Mouse (Mus musculus) forebrain, embryonic 16.5 days (tissue): Measurements from ENCODE around the gene Phb2. TPM values are rescaled to one million over a fixed set of nuclear protein-coding genes. Genes with fewer than 3 reads are reported as not detected.
A peak's percentile ranks its signal among the peaks of the same experiment; 100 is the strongest.

Experiments used
- ATAC-seq: fragments of 200-750 bp; cut with Nextera tagmentation; 2 replicates; pipeline ENCODE4 v1.8.0; 2017; ENCODE audit warnings: mild to moderate bottlenecking, moderate library complexity
- H3K27ac ChIP-seq: fragments of 300-500 bp; sonication (generic); 2 replicates; pipeline ENCODE4 v1.5.1; 2014; ENCODE audit warnings: low read length, control low read depth
- H3K27me3 ChIP-seq: fragments of 300-500 bp; sonication (generic); replicated peaks from 2 replicates; pipeline ENCODE4 v1.6.1; 2014; ENCODE audit warnings: low read length; ENCODE audit not compliant: control insufficient read depth, insufficient read depth
- H3K36me3 ChIP-seq: fragments of 300-500 bp; sonication (generic); 2 replicates; pipeline ENCODE4 v1.6.1; 2014; ENCODE audit not compliant: control insufficient read depth, insufficient read depth
- H3K4me1 ChIP-seq: fragments of 300-500 bp; sonication (generic); replicated peaks from 2 replicates; pipeline ENCODE4 v1.6.1; 2014; ENCODE audit warnings: low read length; ENCODE audit not compliant: control insufficient read depth, insufficient read depth
- H3K4me2 ChIP-seq: fragments of 300-500 bp; sonication (generic); 2 replicates; pipeline ENCODE4 v1.6.1; 2014; ENCODE audit warnings: mild to moderate bottlenecking, low read length, control low read depth
- H3K4me3 ChIP-seq: fragments of 300-500 bp; sonication (generic); replicated peaks from 2 replicates; pipeline ENCODE4 v1.5.1; 2014; ENCODE audit warnings: mild to moderate bottlenecking, low read length, control low read depth
- H3K9ac ChIP-seq: fragments of 300-500 bp; sonication (generic); replicated peaks from 2 replicates; pipeline ENCODE4 v1.6.1; 2014; ENCODE audit warnings: low read depth, low read length, control low read depth
- H3K9me3 ChIP-seq: fragments of 300-500 bp; sonication (generic); 2 replicates; pipeline ENCODE4 v1.6.1; 2016; ENCODE audit warnings: low read length; ENCODE audit not compliant: control insufficient read depth
- WGBS: fragments of 180-500 bp; shearing (Covaris S2); extraction: QIAGEN DNeasy Blood & Tissue Kit; methylation state at CpG from one replicate; pipeline ENCODE4 v1.1.7; 2014; 5-methylcytosine and 5-hydroxymethylcytosine counted together
- polyA plus RNA-seq: library from polyadenylated mRNA; unstranded; fragments of >200 nt; fragmentation: Nextera tagmentation; extraction: Ambion mirVana; gene quantifications from 2 replicates; pipeline ENCODE4 v1.2.1, GENCODE M21; 2015

Phb2 gene
- polyA plus RNA-seq: 250 and 252 TPM in 2 replicates

DNA sequence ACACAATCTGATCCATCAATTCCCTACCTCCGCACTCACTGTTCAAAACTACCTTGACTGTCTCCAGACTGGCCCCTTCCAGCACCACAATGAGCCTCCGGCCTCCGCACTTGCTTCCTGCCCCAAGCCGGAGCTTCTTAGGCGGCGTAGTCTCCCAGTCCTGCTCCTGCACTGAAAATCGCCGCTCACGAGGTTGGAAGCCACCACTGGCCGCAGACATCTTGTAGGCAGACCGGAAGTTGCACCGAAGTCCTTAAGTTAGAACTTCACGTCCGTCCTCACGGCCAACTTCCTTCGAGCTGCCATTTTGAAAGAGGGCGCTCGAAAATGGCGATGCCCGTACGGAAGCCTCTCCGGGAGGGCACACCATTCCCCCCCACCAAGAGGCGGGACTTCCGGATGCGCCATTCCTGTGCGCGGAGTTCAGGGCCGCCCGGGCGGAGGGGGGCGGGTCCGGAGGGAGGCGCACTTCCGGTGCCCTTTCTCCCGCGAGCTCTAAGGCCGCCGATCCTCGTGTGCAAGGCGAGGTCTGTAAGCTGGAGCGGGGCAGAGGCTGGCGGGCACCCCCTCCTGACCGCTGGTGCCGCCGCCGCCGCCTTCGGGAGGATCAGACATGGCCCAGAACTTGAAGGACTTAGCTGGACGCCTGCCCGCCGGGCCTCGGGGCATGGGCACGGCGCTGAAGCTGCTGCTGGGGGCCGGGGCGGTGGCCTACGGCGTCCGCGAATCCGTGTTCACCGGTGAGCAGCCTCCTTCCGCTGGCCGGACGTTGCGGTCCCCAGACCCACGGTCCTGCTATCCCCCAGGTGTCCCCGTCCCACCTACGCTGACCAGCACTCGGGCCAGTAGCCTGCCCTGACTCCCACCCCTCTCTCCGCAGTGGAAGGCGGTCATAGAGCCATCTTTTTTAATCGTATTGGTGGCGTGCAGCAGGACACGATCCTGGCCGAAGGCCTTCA lies at the start of gene Phb2, which contains the start of gene Emg1:
Phb2 (plus strand) TSS at position 513 of the 959 bp plus-strand sequence.
Emg1 (minus strand) TSS at position 355 of the 959 bp plus-strand sequence.
- Histone ChIP-seq H3K4me3 (peak within 1 kb of the TSS; percentile 74), H3K27me3 (no peaks in the 10 kb centered on the region), H3K36me3 (peaks cover 19% of the 10 kb centered on the region), H3K9me3 (no peaks in the 10 kb centered on the region), H3K27ac (peak within 1 kb of the TSS; percentile 79), H3K9ac (peak within 1 kb of the TSS; percentile 98), H3K4me1 (peaks cover 35% of the 10 kb centered on the region), H3K4me2 (peak within 1 kb of the TSS; percentile 99)
- ATAC-seq: peak; percentile 98
- WGBS: under 1% methylated on average over 74 of the region's 76 CpGs

GRCm38 (mm10) chr6:124662477-124663423 lies 49.4 kb upstream of the Phb2 start, which contains the start of gene Lpcat3:
TSS of gene Lpcat3 (plus strand) at chr6:124663027.
- Histone ChIP-seq H3K27ac (peak within 1 kb of the TSS; percentile 66), H3K27me3 (no peaks in the 10 kb centered on the region), H3K9ac (peak within 1 kb of the TSS; percentile 72), H3K4me1 (peaks cover 12% of the 10 kb centered on the region), H3K4me3 (peak within 1 kb of the TSS; percentile 72), H3K4me2 (peak within 1 kb of the TSS; percentile 64), H3K9me3 (no peaks in the 10 kb centered on the region), H3K36me3 (no peaks in the 10 kb centered on the region)
- ATAC-seq: peak; percentile 96
- under 1% methylated on average over 69 of the region's 87 CpGs for WGBS

GRCm38 (mm10) chr6:124663424-124663795 lies 48.7 kb upstream of the Phb2 start:
- 21% methylated on average over 13 of the region's 13 CpGs for WGBS
- H3K4me3 ChIP-seq: peak overlapping the region; percentile 72
- H3K27me3 ChIP-seq: no peaks in the 10 kb centered on the region
- H3K27ac ChIP-seq: no peak overlapping the region
- no peaks in the 10 kb centered on the region for H3K9me3 ChIP-seq
- no peak for ATAC-seq
- peak overlapping the region; percentile 64 for H3K4me2 ChIP-seq
- peak overlapping the region; percentile 72 for H3K9ac ChIP-seq
- H3K4me1 ChIP-seq: peaks cover 12% of the 10 kb centered on the region
- no peaks in the 10 kb centered on the region for H3K36me3 ChIP-seq

GRCm38 (mm10) chr6:124664256-124664655 lies 47.9 kb upstream of the Phb2 start:
- Histone ChIP-seq H3K36me3 (no peaks in the 10 kb centered on the region), H3K4me2 (no peak overlapping the region), H3K4me1 (peaks cover 12% of the 10 kb centered on the region), H3K27me3 (no peaks in the 10 kb centered on the region), H3K9ac (no peak overlapping the region), H3K27ac (no peak overlapping the region), H3K4me3 (no peak overlapping the region), H3K9me3 (no peaks in the 10 kb centered on the region)
- 89% methylated on average over 7 of the region's 7 CpGs for WGBS
- ATAC-seq: no peak

GRCm38 (mm10) chr6:124665011-124665410 lies 47.1 kb upstream of the Phb2 start:
- Histone ChIP-seq H3K4me1 (peaks cover 12% of the 10 kb centered on the region), H3K4me3 (no peak overlapping the region), H3K4me2 (no peak overlapping the region), H3K9me3 (no peaks in the 10 kb centered on the region), H3K27ac (no peak overlapping the region), H3K27me3 (no peaks in the 10 kb centered on the region), H3K9ac (no peak overlapping the region), H3K36me3 (no peaks in the 10 kb centered on the region)
- WGBS: 93% methylated on average over 10 of the region's 10 CpGs
- ATAC-seq: no peak

GRCm38 (mm10) chr6:124669234-124669859 lies 42.8 kb upstream of the Phb2 start:
- H3K4me3 ChIP-seq: no peak overlapping the region
- H3K9ac ChIP-seq: no peak overlapping the region
- ATAC-seq: no peak
- H3K4me1 ChIP-seq: no peaks in the 10 kb centered on the region
- WGBS: 92% methylated on average over 11 of the region's 11 CpGs
- H3K4me2 ChIP-seq: no peak overlapping the region
- no peaks in the 10 kb centered on the region for H3K9me3 ChIP-seq
- H3K27me3 ChIP-seq: no peaks in the 10 kb centered on the region
- H3K36me3 ChIP-seq: no peaks in the 10 kb centered on the region
- no peak overlapping the region for H3K27ac ChIP-seq

DNA sequence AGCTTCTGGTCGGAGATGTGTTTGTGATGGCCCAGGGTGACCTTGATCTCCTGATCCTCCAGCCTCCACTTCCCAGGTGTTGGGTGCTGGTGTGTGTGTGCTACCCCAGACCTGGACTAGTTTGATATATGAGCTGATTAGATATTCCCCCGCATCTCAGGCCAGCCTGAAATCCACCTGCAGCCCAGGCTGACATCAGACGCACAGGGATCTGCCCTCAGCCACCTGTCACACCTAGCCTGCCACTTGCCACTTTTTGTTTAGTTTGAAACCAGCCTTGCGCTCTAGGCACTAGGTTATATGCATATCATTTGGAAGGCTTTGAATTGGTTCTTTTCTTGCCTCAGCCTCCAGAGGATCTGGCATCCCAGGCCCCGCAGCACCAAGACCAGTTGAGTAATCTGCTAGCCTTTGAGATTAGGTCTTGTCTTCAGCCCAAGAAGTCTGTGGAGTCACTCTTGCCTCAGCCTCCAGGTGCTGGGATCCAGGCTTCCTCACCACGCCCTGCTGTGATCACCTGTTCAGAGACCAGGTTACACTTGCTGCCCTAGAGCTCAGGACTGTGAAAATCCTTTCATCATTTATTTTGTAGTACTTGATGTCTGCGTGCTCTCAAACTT lies 41.7 kb upstream of the Phb2 start:
- H3K9me3 ChIP-seq: no peaks in the 10 kb centered on the region
- no peaks in the 10 kb centered on the region for H3K4me1 ChIP-seq
- H3K27me3 ChIP-seq: no peaks in the 10 kb centered on the region
- no peaks in the 10 kb centered on the region for H3K36me3 ChIP-seq
- no peak overlapping the region for H3K4me2 ChIP-seq
- no peak overlapping the region for H3K9ac ChIP-seq
- H3K4me3 ChIP-seq: no peak overlapping the region
- no peak overlapping the region for H3K27ac ChIP-seq
- no peak for ATAC-seq
- 88% methylated on average over 7 of the region's 7 CpGs for WGBS

GRCm38 (mm10) chr6:124672100-124672499 lies 40.0 kb upstream of the Phb2 start:
- no peaks in the 10 kb centered on the region for H3K4me1 ChIP-seq

More at GRCm38 (mm10) chr6:124672100-124672499, 40.0 kb upstream of the Phb2 start:
- no peak overlapping the region for H3K4me3 ChIP-seq
- H3K9ac ChIP-seq: no peak overlapping the region
- H3K27ac ChIP-seq: no peak overlapping the region
- H3K27me3 ChIP-seq: no peaks in the 10 kb centered on the region
- no peaks in the 10 kb centered on the region for H3K36me3 ChIP-seq
- ATAC-seq: no peak
- H3K9me3 ChIP-seq: no peaks in the 10 kb centered on the region
- H3K4me2 ChIP-seq: no peak overlapping the region
- WGBS: 48% methylated on average over 6 of the region's 6 CpGs
